Mouse (Mus musculus) yolk sac, embryonic 10.5 days (tissue): ENCODE results near the gene Fam205c.
"Not testable (repeated sequence)": the region's sequence is repeated elsewhere in the genome, so short reads cannot be mapped to it uniquely, and the experiment has no call there.

Experiments
- DNase-seq: peaks from one replicate; pipeline ENCODE4 v3.0.0-alpha.2; 2017; ENCODE audit warnings: low spot score

Fam205c gene

DNA sequence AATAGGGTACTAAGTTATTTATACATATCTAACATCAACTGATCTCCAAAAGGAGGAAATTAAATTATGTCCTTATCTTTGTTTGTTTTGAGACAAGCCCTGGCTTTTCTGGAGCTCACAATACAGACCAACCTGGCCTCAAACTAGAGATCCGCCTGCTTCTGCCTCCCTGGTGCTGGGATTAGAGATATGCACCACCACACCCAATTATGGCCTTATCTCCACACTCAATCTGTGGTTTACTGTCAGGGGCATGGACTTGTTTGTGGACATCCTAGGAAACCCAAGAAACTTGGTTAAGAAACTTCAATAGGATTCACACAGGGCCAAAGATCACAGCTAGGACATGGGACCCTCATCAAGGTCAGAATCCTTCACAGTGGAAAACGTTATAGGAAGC, 3.6 kb upstream of the Fam205c start:
- DNase-seq = no peak

- DNase-seq = peak; percentile 51
These were observed 2.7 kb upstream of the Fam205c start for GRCm38 (mm10) chr4:42876586-42877291.

DNA sequence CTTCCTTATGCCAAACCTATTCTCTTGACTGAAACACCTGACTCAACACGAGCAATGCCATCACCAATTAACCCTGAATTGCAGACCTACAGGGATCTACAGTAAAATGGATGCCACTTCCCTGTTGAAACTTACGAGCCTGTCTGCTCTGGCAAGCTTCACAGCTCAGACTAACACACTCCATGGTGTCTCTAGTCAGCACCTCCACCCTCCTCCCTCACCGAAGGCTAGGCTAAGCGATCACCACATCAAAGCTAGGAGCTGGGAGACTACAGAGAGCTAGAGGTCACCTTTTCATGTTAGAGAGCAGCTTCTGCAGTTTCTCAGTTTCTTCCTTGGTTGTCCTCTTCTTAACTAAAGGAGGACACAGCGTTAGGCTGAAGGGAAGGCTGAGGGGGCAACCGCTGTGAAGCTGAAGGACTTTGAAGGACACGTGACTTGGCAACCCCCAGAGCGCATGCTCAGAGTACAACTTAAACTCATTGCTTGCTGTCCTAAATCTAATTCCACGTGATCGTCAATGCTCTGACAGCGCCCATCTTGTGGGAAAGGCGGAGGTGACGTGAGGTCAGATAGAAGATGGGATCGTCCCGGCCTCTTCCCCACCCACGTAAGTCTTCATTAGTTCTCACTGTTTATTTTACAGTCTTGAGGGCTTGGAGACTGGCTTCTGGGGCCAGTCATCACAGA, 1.1 kb downstream of the Fam205c start:
- no peak for DNase-seq

DNA sequence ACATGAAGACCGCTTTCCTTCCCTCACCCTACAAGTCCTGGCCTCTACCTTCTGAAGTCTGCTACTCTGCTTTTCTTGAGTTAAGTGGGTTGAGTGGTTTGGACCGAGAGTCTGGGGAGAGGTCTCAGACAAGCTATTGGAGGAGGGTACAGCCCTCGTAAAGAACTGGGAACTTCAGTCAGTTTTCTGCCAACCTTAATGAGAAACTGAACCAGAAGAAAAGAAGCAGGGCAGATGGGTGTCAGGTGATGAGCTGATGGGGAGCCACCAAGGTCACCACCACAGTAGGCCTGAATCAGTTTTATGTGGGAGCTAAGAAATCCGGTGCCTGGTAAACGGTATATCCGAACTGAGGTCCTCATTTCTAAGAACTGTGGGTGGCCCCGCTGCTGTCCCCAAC, 1.9 kb downstream of the Fam205c start:
- DNase-seq = no peak

GRCm38 (mm10) chr4:42870748-42871147, 3.3 kb downstream of the Fam205c start:
- DNase-seq = no peak

GRCm38 (mm10) chr4:42868193-42868592, 5.8 kb downstream of the Fam205c start:
- no peak for DNase-seq

DNA sequence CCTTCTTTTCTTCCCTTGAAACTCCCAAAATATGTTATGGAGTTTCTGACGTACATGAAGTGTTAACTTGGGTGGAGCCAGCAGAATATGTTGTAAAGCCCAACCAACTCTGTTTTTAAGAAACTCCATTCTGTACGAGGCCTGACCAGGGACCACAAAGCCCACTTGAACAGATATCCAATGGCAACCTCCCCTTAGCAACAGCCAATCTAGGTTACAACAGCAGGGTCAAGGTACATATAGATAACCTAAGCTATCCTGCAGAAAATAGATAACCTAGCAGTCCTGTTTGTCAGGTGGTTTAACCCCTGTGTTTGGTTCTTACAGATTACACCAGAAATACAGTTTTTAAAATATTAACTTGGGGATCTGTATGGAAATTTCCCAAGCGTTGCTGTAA, 6.6 kb downstream of the Fam205c start:
- DNase-seq = peak; percentile 76

GRCm38 (mm10) chr4:42863487-42863886, 10.5 kb downstream of the Fam205c start:
- DNase-seq = not testable (repeated sequence)

- not testable (repeated sequence) for DNase-seq
These were observed 13.6 kb downstream of the Fam205c start for GRCm38 (mm10) chr4:42860483-42860882.

- not testable (repeated sequence) for DNase-seq
These were observed 17.4 kb downstream of the Fam205c start, which contains the start of gene Gm12394 for GRCm38 (mm10) chr4:42856671-42857070. Gm12394 (minus strand) TSS chr4:42856771.

DNA sequence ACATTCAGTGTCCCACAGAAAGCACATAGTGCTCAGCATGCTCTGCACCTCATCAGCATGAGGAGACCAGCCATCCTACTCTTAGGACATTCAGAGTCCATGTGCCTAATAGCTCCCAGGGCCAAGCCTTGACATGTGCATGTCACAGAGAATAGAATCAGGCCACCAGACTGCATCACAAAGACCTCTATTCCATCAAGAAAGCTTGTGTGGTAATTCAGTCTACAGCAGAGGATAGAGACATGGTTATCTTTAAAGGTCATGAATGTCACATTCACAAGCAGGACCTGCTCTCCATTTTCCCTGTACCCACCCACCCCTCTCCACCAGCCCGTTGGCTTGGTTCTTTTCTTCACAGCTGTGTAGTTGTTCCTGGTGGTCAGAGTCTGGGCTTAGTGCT, 20.2 kb downstream of the Fam205c start, which contains the start of gene Fam205a1:
Gene Fam205a1, minus strand, starts transcription at position 101 of the 400 bp plus-strand sequence.
- not testable (repeated sequence) for DNase-seq
